Mouse (Mus musculus) MEL (cell line): ENCODE measurements around the gene Gpr22.

ENCODE experiments used
- CTCF ChIP-seq, 3 experiments: IDR thresholded peaks in 2 of 3; conservative IDR thresholded peaks in 1 of 3; 2 replicates each; pipeline ENCODE4 v1.5.1; 2011 to 2012; ENCODE audit warnings: low read length in 3 of 3, low read depth in 2 of 3, mild to moderate bottlenecking in 2 of 3, improper control_type of control experiment in 1 of 3, inconsistent platforms in 1 of 3, mixed read lengths in 1 of 3, moderate library complexity in 1 of 3; ENCODE audit not compliant: control insufficient read depth in 1 of 3, insufficient read depth in 1 of 3, poor library complexity in 1 of 3, severe bottlenecking in 1 of 3
- EP300 ChIP-seq, 2 experiments: IDR thresholded peaks; 2 replicates each; pipeline ENCODE4 v1.6.1; 2011; ENCODE audit warnings: improper control_type of control experiment in 2 of 2, low read length in 2 of 2, low read depth in 1 of 2, mild to moderate bottlenecking in 1 of 2
- GATA1 ChIP-seq: IDR thresholded peaks from 2 replicates; pipeline ENCODE4 v1.6.1; 2011; ENCODE audit warnings: low read depth, low read length, improper control_type of control experiment
- HCFC1 ChIP-seq: IDR thresholded peaks from 2 replicates; pipeline ENCODE4 v1.6.1; 2012; ENCODE audit warnings: low read depth, mild to moderate bottlenecking, inconsistent platforms, low read length, improper control_type of control experiment, moderate library complexity
- KAT2A ChIP-seq: conservative IDR thresholded peaks from 2 replicates; pipeline ENCODE4 v1.6.1; 2012; ENCODE audit warnings: low read depth, low read length, improper control_type of control experiment, inconsistent platforms
- MAFK ChIP-seq: IDR thresholded peaks from 2 replicates; pipeline ENCODE4 v1.6.1; 2011; ENCODE audit warnings: low read depth, mild to moderate bottlenecking, low read length, improper control_type of control experiment, borderline replicate concordance
- MAX ChIP-seq: IDR thresholded peaks from 2 replicates; pipeline ENCODE4 v1.6.1; 2011; ENCODE audit warnings: low read length, improper control_type of control experiment
- MEF2A ChIP-seq: IDR thresholded peaks from 2 replicates; pipeline ENCODE4 v1.6.1; 2014; ENCODE audit warnings: low read depth, mild to moderate bottlenecking, inconsistent platforms, low read length, improper control_type of control experiment; ENCODE audit not compliant: poor library complexity, insufficient replicate concordance, severe bottlenecking; ENCODE audit errors: extremely low read depth
- POLR2A ChIP-seq, 2 experiments: IDR thresholded peaks; 2 replicates each; pipeline ENCODE4 v1.6.1; 2011 to 2012; ENCODE audit warnings: low read length in 2 of 2, mild to moderate bottlenecking in 2 of 2, control low read depth in 1 of 2, improper control_type of control experiment in 1 of 2, low read depth in 1 of 2, moderate library complexity in 1 of 2; ENCODE audit not compliant: control insufficient read depth in 1 of 2, insufficient read depth in 1 of 2, poor library complexity in 1 of 2
- ZMIZ1 ChIP-seq: IDR thresholded peaks from 2 replicates; pipeline ENCODE4 v1.6.1; 2012; ENCODE audit warnings: low read depth, mild to moderate bottlenecking, inconsistent platforms, low read length, improper control_type of control experiment, moderate library complexity
- ZNF384 ChIP-seq: IDR thresholded peaks from 2 replicates; pipeline ENCODE4 v1.6.1; 2012; ENCODE audit warnings: low read depth, mild to moderate bottlenecking, inconsistent platforms, low read length, improper control_type of control experiment

DNA sequence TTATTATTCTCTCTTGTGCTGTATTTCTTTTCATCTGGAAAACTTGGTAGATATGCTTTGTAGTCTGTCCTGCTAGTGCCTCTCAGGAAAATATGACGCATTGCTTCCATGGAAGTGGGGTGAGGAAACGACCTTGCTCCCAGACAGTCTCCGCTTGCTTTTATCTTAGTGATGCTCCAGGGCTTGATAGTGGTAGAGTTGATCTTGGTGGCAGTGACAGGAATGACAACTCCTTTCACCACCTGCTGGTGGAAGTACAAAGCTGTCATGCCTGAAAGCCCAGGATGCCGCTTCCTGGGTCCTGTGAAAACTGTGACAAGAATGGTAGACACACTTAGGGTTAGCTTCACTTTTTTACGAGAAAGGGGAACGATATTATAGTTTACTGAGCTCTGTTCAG lies 9.8 kb downstream of the Gpr22 start:
- no peak for TF ChIP-seq ZNF384
- TF ChIP-seq MEF2A = no peak
- peak in 1 of 3 experiments; percentile 18; a peak in 1 of 6 replicates for TF ChIP-seq CTCF (IDR thresholded peaks at IDR 0.05 in 2 of 3, conservative IDR thresholded peaks at IDR 0.05 in 1 of 3; ENCODE audit: control insufficient read depth in 1 of 3, insufficient read depth in 1 of 3, low read depth in 2 of 3, low read length in 3 of 3, poor library complexity in 1 of 3, severe bottlenecking in 1 of 3)
- no peak for TF ChIP-seq EP300 (IDR thresholded peaks at IDR 0.05; ENCODE audit: low read depth in 1 of 2, low read length in 2 of 2)
- no peak for TF ChIP-seq HCFC1
- no peak for TF ChIP-seq GATA1
- TF ChIP-seq MAX = no peak
- TF ChIP-seq MAFK = no peak
- TF ChIP-seq POLR2A (IDR thresholded peaks at IDR 0.05; ENCODE audit: control insufficient read depth in 1 of 2, insufficient read depth in 1 of 2, low read depth in 1 of 2, low read length in 2 of 2, poor library complexity in 1 of 2) = no peak
- TF ChIP-seq ZMIZ1 = no peak
- no peak for TF ChIP-seq KAT2A
